Mouse (Mus musculus) kidney, adult 9 months (tissue): ENCODE measurements around the gene Stx2.

ENCODE experiments used
- DNase-seq: peaks from one replicate; pipeline ENCODE4 v3.0.0; 2022

Gene Stx2

GRCm38 (mm10) chr5:128952291-128953195 is 55.8 kb downstream of the Stx2 start:
- DNase-seq: no peak

DNA sequence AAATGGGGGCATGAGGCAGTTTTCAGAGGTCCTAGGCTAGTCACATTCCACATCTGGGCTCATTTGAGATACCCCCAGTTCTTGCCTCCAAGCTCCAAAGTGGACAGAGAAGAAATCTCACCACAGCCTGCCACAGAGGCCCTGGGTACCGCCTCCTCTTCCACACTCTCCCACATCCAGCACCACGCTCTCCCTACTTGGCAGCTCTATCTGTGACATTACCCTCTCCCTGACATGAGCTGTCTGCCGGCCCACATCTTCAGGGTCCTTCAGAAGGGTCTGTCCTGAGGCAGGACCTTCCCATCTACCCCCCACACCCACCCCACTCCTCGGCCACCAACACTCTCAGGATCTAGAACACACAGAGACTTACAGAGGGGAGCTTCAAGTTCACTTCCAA is 56.9 kb downstream of the Stx2 start:
- DNase-seq: no peak

GRCm38 (mm10) chr5:128947093-128947492 is 61.3 kb downstream of the Stx2 start:
- peak; percentile 30 for DNase-seq

GRCm38 (mm10) chr5:128940436-128940835 is 67.9 kb downstream of the Stx2 start:
- no peak for DNase-seq

DNA sequence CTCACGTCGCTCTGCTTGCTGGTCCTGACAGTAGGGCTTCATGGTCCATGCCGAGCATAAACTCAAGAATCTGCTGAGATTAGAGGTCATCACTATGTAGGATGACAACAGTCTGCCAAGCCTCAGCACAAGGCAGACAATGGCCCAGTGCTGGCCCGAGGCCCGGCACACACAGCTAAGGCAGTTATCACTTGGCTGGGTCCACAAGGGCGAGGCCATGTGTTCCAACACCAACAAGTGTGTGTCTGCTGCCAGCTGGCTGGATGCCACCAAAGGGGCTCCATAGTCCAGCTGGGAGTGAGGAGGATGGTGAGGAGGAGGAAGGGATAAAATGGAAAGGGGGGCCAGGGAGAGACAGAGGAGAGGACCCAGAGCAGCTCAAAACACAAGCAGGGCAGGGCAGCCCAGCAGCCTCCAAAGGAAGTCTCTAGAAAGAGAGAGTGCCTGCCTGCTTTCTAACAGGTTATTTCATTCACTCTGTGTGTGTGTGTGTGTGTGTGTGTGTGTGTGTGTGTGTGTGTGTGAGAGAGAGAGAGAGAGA is 72.9 kb downstream of the Stx2 start:
- DNase-seq: no peak
